Mouse (Mus musculus): ENCODE measurements around the gene Gm364.

GRCm38 (mm10) chrX:57359316-57359715 lies 49.6 kb upstream of the Gm364 start:
- no peak for TF ChIP-seq MAFK (IDR thresholded peaks at IDR 0.05; ENCODE audit: insufficient read depth, low read depth, low read length)
- no peak for TF ChIP-seq CHD2 (IDR thresholded peaks at IDR 0.05; ENCODE audit: low read depth, low read length)
- no peak for TF ChIP-seq ZC3H11A (IDR thresholded peaks at IDR 0.05; ENCODE audit: borderline replicate concordance, low read depth, low read length)
- 0 out of 2 replicates have a peak, but pooled peaks have one; percentile 5 for TF ChIP-seq ZNF384 (IDR thresholded peaks at IDR 0.05; ENCODE audit: low read depth, low read length)
